Mouse (Mus musculus) kidney, embryonic 15.5 days (tissue): ENCODE data around the gene Pcare. TPM values are rescaled to one million over a fixed set of nuclear protein-coding genes. Genes with fewer than 3 reads are reported as not detected.
"Not testable (repeated sequence)": the region's sequence is repeated elsewhere in the genome, so short reads cannot be mapped to it uniquely, and the experiment has no call there.

ENCODE experiments used
- ATAC-seq: fragments of 200-750 bp; cut with Nextera tagmentation; replicated peaks from 2 replicates; pipeline ENCODE4 v1.8.0; 2017; ENCODE audit warnings: moderate TSS enrichment; ENCODE audit not compliant: low FRiP score
- H3K27ac ChIP-seq: fragments of 300-500 bp; sonication (generic); 2 replicates; pipeline ENCODE4 v1.5.1; 2015; ENCODE audit warnings: mild to moderate bottlenecking, inconsistent platforms
- H3K27me3 ChIP-seq: fragments of 300-500 bp; sonication (generic); 2 replicates; pipeline ENCODE4 v1.6.1; 2015; ENCODE audit warnings: inconsistent platforms
- H3K36me3 ChIP-seq: fragments of 300-500 bp; sonication (generic); 2 replicates; pipeline ENCODE4 v1.6.1; 2015; ENCODE audit warnings: inconsistent platforms
- H3K4me1 ChIP-seq: fragments of 300-500 bp; sonication (generic); 2 replicates; pipeline ENCODE4 v1.6.1; 2015; ENCODE audit warnings: inconsistent platforms
- H3K4me2 ChIP-seq: fragments of 300-500 bp; sonication (generic); 2 replicates; pipeline ENCODE4 v1.6.1; 2015; ENCODE audit warnings: moderate library complexity, mild to moderate bottlenecking, inconsistent platforms
- H3K4me3 ChIP-seq: fragments of 300-500 bp; sonication (generic); replicated peaks from 2 replicates; pipeline ENCODE4 v1.5.1; 2015; ENCODE audit warnings: mild to moderate bottlenecking, inconsistent platforms
- H3K9ac ChIP-seq: fragments of 300-500 bp; sonication (generic); 2 replicates; pipeline ENCODE4 v1.6.1; 2015; ENCODE audit warnings: mild to moderate bottlenecking, inconsistent platforms
- H3K9me3 ChIP-seq: fragments of 300-500 bp; sonication (generic); replicated peaks from 2 replicates; pipeline ENCODE4 v1.6.1; 2016; ENCODE audit warnings: inconsistent platforms
- WGBS: fragments of 180-500 bp; shearing (Covaris S2); methylation state at CpG from one replicate; pipeline ENCODE4 v1.1.7; 2015; ENCODE audit warnings: mixed read lengths; 5-methylcytosine and 5-hydroxymethylcytosine counted together
- polyA plus RNA-seq: library from polyadenylated mRNA; unstranded; fragments of >200 nt; fragmentation: Nextera tagmentation; extraction: Ambion mirVana; gene quantifications from 2 replicates; pipeline ENCODE4 v1.2.1, GENCODE M21; 2015

The Pcare gene
- polyA plus RNA-seq, 1 experiment from 2014 or later: not detected

- Histone ChIP-seq H3K36me3 (no peaks in the 10 kb centered on the region), H3K9me3 (no peaks in the 10 kb centered on the region), H3K4me2 (no peak overlapping the region), H3K4me1 (no peaks in the 10 kb centered on the region), H3K9ac (no peak overlapping the region), H3K27ac (no peak overlapping the region), H3K4me3 (no peak overlapping the region), H3K27me3 (no peaks in the 10 kb centered on the region)
- ATAC-seq: no peak
- 62% methylated on average over 4 of the region's 4 CpGs for WGBS
Observed at GRCm38 (mm10) chr17:71774173-71774572, 21.5 kb upstream of the Pcare start.

GRCm38 (mm10) chr17:71770696-71771095 is 18.0 kb upstream of the Pcare start:
- no peak for ATAC-seq
- Histone ChIP-seq H3K9ac (no peak overlapping the region), H3K36me3 (no peaks in the 10 kb centered on the region), H3K4me3 (no peak overlapping the region), H3K4me2 (no peak overlapping the region), H3K9me3 (no peaks in the 10 kb centered on the region), H3K27ac (no peak overlapping the region), H3K27me3 (no peaks in the 10 kb centered on the region), H3K4me1 (no peaks in the 10 kb centered on the region)
- WGBS: 84% methylated on average over 3 of the region's 3 CpGs

- Histone ChIP-seq H3K4me3 (no peak overlapping the region), H3K36me3 (no peaks in the 10 kb centered on the region), H3K4me1 (no peaks in the 10 kb centered on the region), H3K27me3 (no peaks in the 10 kb centered on the region), H3K4me2 (no peak overlapping the region), H3K9ac (no peak overlapping the region), H3K9me3 (no peaks in the 10 kb centered on the region), H3K27ac (no peak overlapping the region)
- no peak for ATAC-seq
- WGBS: 43% methylated on average over 6 of the region's 6 CpGs
Observed at GRCm38 (mm10) chr17:71769564-71769963, 16.9 kb upstream of the Pcare start.

GRCm38 (mm10) chr17:71768173-71768572 is 15.5 kb upstream of the Pcare start, which contains the start of gene Clip4:
Clip4 (plus strand) TSS chr17:71768473.
- not testable (repeated sequence) for H3K4me3 ChIP-seq, H3K4me1 ChIP-seq, H3K27me3 ChIP-seq, H3K36me3 ChIP-seq, H3K9ac ChIP-seq, H3K9me3 ChIP-seq, H3K4me2 ChIP-seq, ATAC-seq, H3K27ac ChIP-seq
- WGBS: 74% methylated on average over 1 of the region's 1 CpGs

- no peak overlapping the region for H3K9ac ChIP-seq
- H3K36me3 ChIP-seq: no peaks in the 10 kb centered on the region
- peaks cover 3% of the 10 kb centered on the region; the same call in 1 of the 2 replicates for H3K9me3 ChIP-seq
- no peak overlapping the region for H3K27ac ChIP-seq
- 65% methylated on average over 7 of the region's 7 CpGs for WGBS
- no peak overlapping the region for H3K4me2 ChIP-seq
- no peaks in the 10 kb centered on the region for H3K27me3 ChIP-seq
- no peak for ATAC-seq
- H3K4me3 ChIP-seq: no peak overlapping the region
- H3K4me1 ChIP-seq: no peaks in the 10 kb centered on the region
Observed at GRCm38 (mm10) chr17:71760536-71760935, 7.8 kb upstream of the Pcare start.

GRCm38 (mm10) chr17:71749616-71750168 is 3.0 kb downstream of the Pcare start:
- H3K27me3 ChIP-seq: no peaks in the 10 kb centered on the region
- H3K4me2 ChIP-seq: no peak overlapping the region
- H3K9me3 ChIP-seq: no peaks in the 10 kb centered on the region
- 75% methylated on average over 9 of the region's 9 CpGs for WGBS
- peaks cover 12% of the 10 kb centered on the region; the same call in 1 of the 2 replicates for H3K4me1 ChIP-seq
- no peak overlapping the region for H3K4me3 ChIP-seq
- no peaks in the 10 kb centered on the region for H3K36me3 ChIP-seq
- H3K27ac ChIP-seq: no peak overlapping the region
- no peak for ATAC-seq
- no peak overlapping the region for H3K9ac ChIP-seq

- Histone ChIP-seq H3K27ac (no peak overlapping the region), H3K9ac (no peak overlapping the region), H3K9me3 (no peaks in the 10 kb centered on the region), H3K4me2 (no peak overlapping the region), H3K36me3 (no peaks in the 10 kb centered on the region), H3K4me3 (no peak overlapping the region), H3K27me3 (no peaks in the 10 kb centered on the region), H3K4me1 (peaks cover 17% of the 10 kb centered on the region; the same call in 1 of the 2 replicates)
- 0 out of 2 replicates have a peak, but pooled peaks have one; percentile 31 for ATAC-seq
- 62% methylated on average over 8 of the region's 8 CpGs for WGBS
Observed at GRCm38 (mm10) chr17:71747561-71747960, 5.1 kb downstream of the Pcare start.

GRCm38 (mm10) chr17:71746114-71746513 is 6.6 kb downstream of the Pcare start:
- 44% methylated on average over 9 of the region's 9 CpGs for WGBS

GRCm38 (mm10) chr17:71742935-71743334 is 9.8 kb downstream of the Pcare start:
- 35% methylated on average over 5 of the region's 5 CpGs for whole genome bisulfite sequencing
- H3K9me3 ChIP-seq: no peaks in the 10 kb centered on the region

More at GRCm38 (mm10) chr17:71746114-71746513, 6.6 kb downstream of the Pcare start:
- no peak for ATAC-seq
- no peak overlapping the region for H3K9ac ChIP-seq
- H3K9me3 ChIP-seq: no peaks in the 10 kb centered on the region
- no peak overlapping the region for H3K4me2 ChIP-seq
- H3K36me3 ChIP-seq: no peaks in the 10 kb centered on the region
- H3K27me3 ChIP-seq: no peaks in the 10 kb centered on the region
- H3K27ac ChIP-seq: no peak overlapping the region
- H3K4me1 ChIP-seq: peaks cover 17% of the 10 kb centered on the region; the same call in 1 of the 2 replicates
- H3K4me3 ChIP-seq: no peak overlapping the region

GRCm38 (mm10) chr17:71742156-71742555 is 10.5 kb downstream of the Pcare start:
- H3K9ac ChIP-seq: no peak overlapping the region
- no peak overlapping the region for H3K27ac ChIP-seq
- ATAC-seq: no peak
- H3K4me3 ChIP-seq: no peak overlapping the region
- peaks cover 7% of the 10 kb centered on the region; the same call in 1 of the 2 replicates for H3K4me1 ChIP-seq
- H3K27me3 ChIP-seq: no peaks in the 10 kb centered on the region
- H3K36me3 ChIP-seq: no peaks in the 10 kb centered on the region
- WGBS: 80% methylated on average over 3 of the region's 3 CpGs
- H3K4me2 ChIP-seq: no peak overlapping the region
- H3K9me3 ChIP-seq: no peaks in the 10 kb centered on the region

More at GRCm38 (mm10) chr17:71742935-71743334, 9.8 kb downstream of the Pcare start:
- Histone ChIP-seq H3K27me3 (no peaks in the 10 kb centered on the region), H3K9ac (no peak overlapping the region), H3K27ac (peak overlapping the region; percentile 22; the same call in 1 of the 2 replicates), H3K4me2 (no peak overlapping the region), H3K4me3 (no peak overlapping the region), H3K4me1 (peaks cover 12% of the 10 kb centered on the region; the same call in 1 of the 2 replicates), H3K36me3 (no peaks in the 10 kb centered on the region)
- no peak for ATAC-seq

- no peak for ATAC-seq
Observed at GRCm38 (mm10) chr17:71736442-71736841, 16.3 kb downstream of the Pcare start.

GRCm38 (mm10) chr17:71730655-71731054 is 22.0 kb downstream of the Pcare start:
- H3K4me2 ChIP-seq: no peak overlapping the region
- no peak overlapping the region for H3K4me3 ChIP-seq
- H3K4me1 ChIP-seq: no peaks in the 10 kb centered on the region
- H3K9ac ChIP-seq: no peak overlapping the region
- 41% methylated on average over 2 of the region's 2 CpGs for WGBS
- H3K36me3 ChIP-seq: no peaks in the 10 kb centered on the region
- ATAC-seq: peak; percentile 58
- H3K27ac ChIP-seq: no peak overlapping the region
- H3K27me3 ChIP-seq: no peaks in the 10 kb centered on the region
- H3K9me3 ChIP-seq: 0 out of 2 replicates have a peak, but pooled peaks cover 4% of the 10 kb centered on the region

More at GRCm38 (mm10) chr17:71736442-71736841, 16.3 kb downstream of the Pcare start:
- no peak overlapping the region for H3K9ac ChIP-seq
- no peaks in the 10 kb centered on the region for H3K4me1 ChIP-seq
- no peak overlapping the region for H3K27ac ChIP-seq
- no peaks in the 10 kb centered on the region for H3K36me3 ChIP-seq
- no peak overlapping the region for H3K4me2 ChIP-seq
- 70% methylated on average over 3 of the region's 3 CpGs for WGBS
- H3K9me3 ChIP-seq: 0 out of 2 replicates have a peak, but pooled peaks cover 4% of the 10 kb centered on the region
- H3K27me3 ChIP-seq: no peaks in the 10 kb centered on the region
- H3K4me3 ChIP-seq: no peak overlapping the region
